Mouse (Mus musculus) forebrain, embryonic 14.5 days (tissue): ENCODE results near the gene Bud31. TPM values are rescaled to one million over a fixed set of nuclear protein-coding genes. Genes with fewer than 3 reads are reported as not detected.

Source experiments
- ATAC-seq: fragments of 200-750 bp; cut with Nextera tagmentation; 2 replicates; pipeline ENCODE4 v1.8.0; 2017; ENCODE audit warnings: mild to moderate bottlenecking, moderate library complexity
- DNase-seq: peaks from one replicate; pipeline ENCODE4 v3.0.0-alpha.2; 2015; ENCODE audit warnings: low spot score
- H3K27ac ChIP-seq: fragments of 300-500 bp; sonication (generic); 2 replicates; pipeline ENCODE4 v1.5.1; 2014; ENCODE audit warnings: low read depth, mild to moderate bottlenecking, control low read depth, low read length, moderate library complexity
- H3K27me3 ChIP-seq: fragments of 300-500 bp; sonication (generic); replicated peaks from 2 replicates; pipeline ENCODE4 v1.6.1; 2014; ENCODE audit warnings: low read length, control low read depth, mixed read lengths; ENCODE audit not compliant: control insufficient read depth, insufficient read depth
- H3K36me3 ChIP-seq: fragments of 300-500 bp; sonication (generic); 2 replicates; pipeline ENCODE4 v1.6.1; 2014; ENCODE audit warnings: low read length, control low read depth; ENCODE audit not compliant: control insufficient read depth, insufficient read depth
- H3K4me1 ChIP-seq: fragments of 300-500 bp; sonication (generic); 2 replicates; pipeline ENCODE4 v1.6.1; 2014; ENCODE audit warnings: antibody characterized with exemption, low read length, control low read depth; ENCODE audit not compliant: control insufficient read depth, insufficient read depth
- H3K4me2 ChIP-seq: fragments of 300-500 bp; sonication (generic); 2 replicates; pipeline ENCODE4 v1.6.1; 2014; ENCODE audit warnings: mild to moderate bottlenecking, control low read depth, low read length
- H3K4me3 ChIP-seq: fragments of 300-500 bp; sonication (generic); 2 replicates; pipeline ENCODE4 v1.5.1; 2014; ENCODE audit warnings: low read depth, low read length, control low read depth
- H3K9ac ChIP-seq: fragments of 300-500 bp; sonication (generic); 2 replicates; pipeline ENCODE4 v1.6.1; 2014; ENCODE audit warnings: mild to moderate bottlenecking, low read length, control low read depth, moderate library complexity
- H3K9me3 ChIP-seq: fragments of 300-500 bp; sonication (generic); replicated peaks from 2 replicates; pipeline ENCODE4 v1.6.1; 2016; ENCODE audit warnings: low read length, control low read depth, mixed read lengths; ENCODE audit not compliant: control insufficient read depth
- WGBS: fragments of 180-500 bp; shearing (Covaris S2); extraction: QIAGEN DNeasy Blood & Tissue Kit; methylation state at CpG from one replicate; pipeline ENCODE4 v1.1.7; 2014; 5-methylcytosine and 5-hydroxymethylcytosine counted together
- polyA plus RNA-seq: library from polyadenylated mRNA; unstranded; fragments of >200 nt; fragmentation: Nextera tagmentation; extraction: Ambion mirVana; gene quantifications from 2 replicates; pipeline ENCODE4 v1.2.1, GENCODE M21; 2014

Gene Bud31
- polyA plus RNA-seq, 1 experiment from 2014 or later, result 245 TPM

DNA sequence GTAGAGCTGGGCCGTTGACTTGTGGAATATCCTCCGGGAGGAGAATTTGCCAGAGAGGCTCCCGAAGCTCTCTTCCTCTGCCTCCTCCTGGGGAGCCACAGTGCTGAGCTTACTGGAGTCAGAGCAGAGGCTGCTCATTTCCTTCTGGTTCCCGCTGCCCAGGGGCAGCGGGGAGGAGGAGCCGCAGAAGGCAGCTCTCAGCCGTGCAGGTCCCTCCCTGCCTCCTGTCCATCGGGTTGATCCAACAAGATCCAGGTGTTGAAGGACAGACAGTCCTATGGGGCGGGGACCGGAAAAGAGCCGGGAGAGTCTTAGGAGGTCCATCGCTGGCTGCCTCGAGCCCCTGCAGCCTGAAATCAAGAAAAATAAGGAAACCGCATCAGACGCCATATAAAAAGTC is 25.0 kb downstream of the Bud31 start:
- ATAC-seq (no peak), DNase-seq (no peak)
- Histone ChIP-seq H3K9ac (no peak overlapping the region), H3K36me3 (peaks cover 42% of the 10 kb centered on the region), H3K27me3 (no peaks in the 10 kb centered on the region), H3K4me3 (no peak overlapping the region), H3K4me1 (peaks cover 15% of the 10 kb centered on the region), H3K27ac (no peak overlapping the region), H3K4me2 (no peak overlapping the region), H3K9me3 (no peaks in the 10 kb centered on the region)
- WGBS, result 90% methylated on average over 15 of the region's 15 CpGs

DNA sequence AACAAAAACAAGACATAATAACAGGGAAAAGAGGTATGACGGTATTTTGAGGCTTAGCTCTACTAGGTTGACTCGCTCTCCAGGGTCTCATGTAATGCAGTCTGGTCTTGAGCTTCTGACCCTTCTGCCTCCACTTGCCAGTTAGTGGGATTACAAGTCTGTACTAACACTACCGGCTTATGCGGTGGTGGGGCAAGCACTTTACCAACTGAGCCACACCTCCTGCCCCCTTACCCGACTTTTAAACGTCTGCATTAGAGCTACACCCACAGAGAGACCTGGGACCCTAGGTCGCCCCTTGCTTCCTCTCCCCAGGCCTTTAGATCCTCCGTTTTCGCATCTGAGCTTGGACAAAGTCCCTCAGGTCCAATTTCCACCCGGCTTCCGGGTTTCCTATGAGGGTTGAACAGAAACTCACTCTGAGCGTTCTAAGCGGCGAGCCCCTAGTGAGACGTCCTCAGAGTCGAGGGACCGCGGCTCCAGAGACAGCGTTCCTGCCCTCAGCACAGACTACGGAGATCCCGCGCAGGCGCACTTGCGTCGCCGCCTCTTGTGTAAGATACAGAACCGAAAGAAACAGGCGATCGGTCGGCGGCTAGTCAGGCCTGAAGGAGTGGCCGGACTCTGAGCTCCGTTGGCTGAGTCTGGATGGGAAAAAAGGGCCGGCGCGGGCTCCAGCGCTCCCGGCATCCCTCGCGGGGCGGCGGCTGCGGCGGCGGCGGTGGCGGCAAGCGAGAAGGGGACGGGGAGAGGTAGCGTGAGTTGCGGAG is 26.6 kb downstream of the Bud31 start, which contains the start of the genes Ptcd1 and Cpsf4:
Gene Ptcd1, minus strand, starts transcription at position 573 of the 770 bp plus-strand sequence.
Gene Cpsf4, plus strand, starts transcription at position 678 of the 770 bp plus-strand sequence.
- Histone ChIP-seq H3K4me2 (peak within 1 kb of the TSS; percentile 91), H3K27ac (peak within 1 kb of the TSS; percentile 77), H3K9me3 (no peaks in the 10 kb centered on the region), H3K9ac (peak within 1 kb of the TSS; percentile 93), H3K4me3 (peak within 1 kb of the TSS; percentile 88), H3K27me3 (no peaks in the 10 kb centered on the region), H3K4me1 (peaks cover 15% of the 10 kb centered on the region), H3K36me3 (peaks cover 44% of the 10 kb centered on the region)
- DNase-seq, result peak; percentile 100
- WGBS, result under 1% methylated on average over 43 of the region's 51 CpGs
- ATAC-seq, result peak; percentile 97

DNA sequence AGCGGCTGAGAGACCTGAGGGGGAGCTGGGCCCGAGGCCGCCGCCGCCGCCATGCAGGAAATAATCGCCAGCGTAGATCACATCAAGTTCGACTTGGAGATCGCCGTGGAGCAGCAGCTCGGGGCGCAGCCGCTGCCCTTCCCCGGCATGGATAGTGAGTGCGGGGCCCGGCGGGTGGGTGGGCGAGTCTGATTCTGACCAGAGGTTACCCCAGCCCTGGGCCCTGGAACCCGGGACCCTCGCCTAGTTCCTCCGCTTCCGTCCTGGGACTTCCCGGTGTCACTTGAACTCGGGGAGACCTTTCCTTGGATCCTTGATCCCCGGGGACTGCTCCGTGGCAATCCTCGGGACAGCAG is 27.1 kb downstream of the Bud31 start:
- Histone ChIP-seq H3K27me3 (no peaks in the 10 kb centered on the region), H3K4me2 (peak overlapping the region; percentile 91), H3K4me1 (peaks cover 15% of the 10 kb centered on the region), H3K4me3 (peak overlapping the region; percentile 88), H3K27ac (peak overlapping the region; percentile 58), H3K9ac (peak overlapping the region; percentile 93), H3K9me3 (no peaks in the 10 kb centered on the region), H3K36me3 (peaks cover 49% of the 10 kb centered on the region)
- DNase-seq (no peak), ATAC-seq (peak; percentile 71)
- under 1% methylated on average over 26 of the region's 28 CpGs for WGBS

DNA sequence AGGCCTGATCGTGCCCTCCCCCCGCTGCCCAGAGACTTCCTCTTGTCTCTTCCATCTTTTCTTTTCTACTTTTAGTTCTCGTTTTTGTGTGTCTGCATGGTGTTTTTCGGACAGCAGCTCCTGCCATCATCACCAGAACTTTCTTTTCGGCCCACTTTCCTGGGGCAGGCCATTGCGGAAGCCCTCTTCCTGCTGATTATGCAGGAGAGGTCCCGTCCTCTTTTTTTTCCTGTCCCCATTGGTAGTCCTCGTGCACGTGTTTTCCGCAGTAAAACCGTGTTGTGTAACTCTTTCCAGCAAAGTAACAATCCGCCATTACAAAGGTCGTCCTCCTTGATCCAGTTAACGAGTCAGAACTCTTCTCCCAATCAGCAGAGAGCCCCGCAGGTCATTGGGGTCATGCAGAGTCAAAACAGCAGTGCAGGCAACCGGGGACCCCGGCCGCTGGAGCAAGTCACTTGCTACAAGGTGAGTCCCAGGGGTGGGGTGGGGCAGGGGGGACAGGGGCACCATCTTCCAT is 38.4 kb downstream of the Bud31 start:
- WGBS, result 83% methylated on average over 18 of the region's 18 CpGs
- H3K36me3 ChIP-seq, result peaks cover 100% of the 10 kb centered on the region

DNA sequence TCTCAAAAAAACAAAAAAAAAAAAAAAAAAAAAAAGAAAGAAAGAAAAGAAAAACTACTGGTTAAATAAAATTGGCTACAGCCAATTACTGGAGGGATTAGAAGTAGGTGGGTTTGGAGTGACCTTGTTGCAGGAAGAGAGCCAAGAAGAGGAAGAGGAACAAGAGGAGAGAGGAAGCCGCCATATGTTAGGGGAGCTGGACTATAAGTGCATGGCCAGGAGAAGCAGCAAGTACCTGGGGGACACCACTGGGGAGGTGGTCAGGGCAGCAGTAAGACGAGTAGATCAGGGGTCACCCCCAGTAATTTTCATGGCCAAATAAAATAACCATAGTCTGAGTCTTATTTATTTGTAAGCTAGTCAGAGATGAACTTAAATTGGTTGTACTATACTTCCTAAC is 45.1 kb downstream of the Bud31 start:
- no peak overlapping the region for H3K9ac ChIP-seq
- ATAC-seq (no peak), DNase-seq (no peak)
- peaks cover 72% of the 10 kb centered on the region for H3K36me3 ChIP-seq
- H3K4me2 ChIP-seq, result no peak overlapping the region
- WGBS, result 96% methylated on average over 2 of the region's 2 CpGs
- peaks cover 4% of the 10 kb centered on the region for H3K4me1 ChIP-seq
- no peaks in the 10 kb centered on the region for H3K27me3 ChIP-seq
- no peak overlapping the region for H3K27ac ChIP-seq
- no peaks in the 10 kb centered on the region for H3K9me3 ChIP-seq
- H3K4me3 ChIP-seq, result no peak overlapping the region

More for the DNA sequence above, 38.4 kb downstream of the Bud31 start:
- Histone ChIP-seq H3K27ac (no peak overlapping the region), H3K4me1 (no peaks in the 10 kb centered on the region), H3K9me3 (no peaks in the 10 kb centered on the region), H3K9ac (no peak overlapping the region), H3K4me3 (no peak overlapping the region), H3K27me3 (no peaks in the 10 kb centered on the region), H3K4me2 (no peak overlapping the region)
- ATAC-seq (no peak), DNase-seq (no peak)

DNA sequence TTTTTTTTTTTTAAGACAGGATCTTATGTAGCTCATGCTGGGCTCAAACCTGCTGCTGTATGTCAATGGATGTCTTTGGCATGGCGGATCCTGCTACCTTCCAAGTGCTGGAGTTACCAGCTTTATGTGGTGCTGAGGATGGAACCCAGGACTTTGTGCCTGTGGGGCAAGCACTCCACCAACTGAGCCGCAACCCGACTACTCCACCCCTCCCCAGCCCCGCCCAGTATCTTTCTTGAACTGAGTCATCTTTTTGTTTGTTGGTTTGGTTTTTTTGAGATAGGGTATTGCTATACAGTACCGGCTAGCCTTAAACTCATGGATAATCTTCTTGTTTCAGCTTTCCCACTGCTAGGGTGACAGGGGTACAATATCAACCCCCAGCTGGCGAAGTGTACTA is 49.3 kb downstream of the Bud31 start:
- ATAC-seq, result no peak
- no peak for DNase-seq
- H3K27me3 ChIP-seq, result no peaks in the 10 kb centered on the region
- peaks cover 11% of the 10 kb centered on the region for H3K4me1 ChIP-seq
- no peak overlapping the region for H3K4me3 ChIP-seq
- no peak overlapping the region for H3K4me2 ChIP-seq
- WGBS, result 92% methylated on average over 6 of the region's 6 CpGs
- H3K9ac ChIP-seq, result no peak overlapping the region
- H3K9me3 ChIP-seq, result no peaks in the 10 kb centered on the region
- peaks cover 42% of the 10 kb centered on the region for H3K36me3 ChIP-seq
- H3K27ac ChIP-seq, result no peak overlapping the region

DNA sequence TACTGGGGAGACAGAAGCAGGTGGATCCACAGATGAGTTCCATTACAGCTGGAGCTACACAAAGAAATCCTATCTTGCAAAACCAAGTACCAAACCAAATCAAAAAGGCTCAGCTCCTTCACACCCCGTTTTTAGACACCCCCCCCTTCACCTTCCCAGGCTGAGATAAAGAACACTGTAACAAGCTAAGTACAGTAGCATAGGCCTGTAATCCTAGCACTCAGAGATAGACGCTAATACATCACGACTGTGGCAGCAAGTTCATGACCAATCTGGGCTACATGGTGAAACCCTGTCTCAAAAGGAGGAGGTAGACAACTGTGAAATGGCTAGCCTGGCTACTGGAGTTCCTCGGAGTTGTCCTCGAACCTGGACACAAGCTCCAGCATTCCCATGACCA is 50.2 kb downstream of the Bud31 start:
- H3K27me3 ChIP-seq, result no peaks in the 10 kb centered on the region
- no peak for ATAC-seq
- peak overlapping the region; percentile 86 for H3K4me3 ChIP-seq
- WGBS, result 58% methylated on average over 5 of the region's 5 CpGs
- no peak overlapping the region for H3K27ac ChIP-seq
- H3K36me3 ChIP-seq, result peaks cover 44% of the 10 kb centered on the region
- peak overlapping the region; percentile 69 for H3K4me2 ChIP-seq
- H3K9ac ChIP-seq, result peak overlapping the region; percentile 96
- no peaks in the 10 kb centered on the region for H3K9me3 ChIP-seq
- DNase-seq, result no peak
- peaks cover 11% of the 10 kb centered on the region for H3K4me1 ChIP-seq

DNA sequence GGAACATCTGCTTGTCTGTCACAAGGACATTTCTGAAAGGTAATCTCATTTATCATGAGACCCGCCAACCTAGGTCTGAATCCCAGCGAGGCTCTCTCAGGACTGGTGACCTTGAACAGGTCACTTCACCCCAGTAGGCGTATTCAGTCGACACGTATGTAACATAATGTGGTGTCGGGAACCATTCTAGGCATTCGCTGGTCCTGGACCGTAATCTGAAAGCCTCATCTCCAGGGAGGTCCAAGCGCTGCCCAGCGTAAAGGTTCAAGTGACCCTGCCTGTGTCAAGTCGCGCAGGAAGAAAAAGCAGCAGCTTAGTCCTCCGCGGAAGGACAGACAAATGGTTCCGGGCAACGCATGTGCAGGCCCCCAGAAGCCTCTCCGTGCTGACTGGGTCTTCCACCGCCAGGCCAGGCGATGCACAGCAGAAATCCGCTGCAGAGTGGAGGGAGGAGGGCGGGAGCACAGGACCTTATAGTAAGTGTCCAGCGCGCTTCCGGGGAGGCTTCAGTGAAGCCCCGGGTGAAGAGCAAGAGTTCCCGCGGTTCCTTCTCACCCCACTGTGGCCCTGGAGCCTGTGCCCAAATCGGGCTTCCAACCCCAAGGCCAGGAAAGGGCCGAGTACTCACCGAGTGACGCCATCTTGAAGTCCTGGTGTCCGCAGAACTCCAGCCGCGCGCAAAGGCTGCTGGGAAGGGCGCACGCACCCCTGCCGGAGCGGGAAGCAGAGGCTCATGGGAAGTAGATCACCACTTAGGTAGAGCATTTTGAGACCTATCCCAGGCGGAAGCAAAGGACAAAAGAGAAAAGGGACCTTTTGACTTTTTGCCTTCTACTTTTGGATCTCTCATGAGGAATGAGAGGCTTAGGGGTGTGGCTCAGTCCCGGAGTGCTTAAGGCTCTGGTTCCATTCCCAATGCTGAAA is 51.0 kb downstream of the Bud31 start:
- no peaks in the 10 kb centered on the region for H3K9me3 ChIP-seq
- H3K4me1 ChIP-seq, result peaks cover 11% of the 10 kb centered on the region
- ATAC-seq (peak; percentile 94), DNase-seq (peak; percentile 95)
- peak overlapping the region; percentile 72 for H3K27ac ChIP-seq
- peak overlapping the region; percentile 86 for H3K4me3 ChIP-seq
- peaks cover 44% of the 10 kb centered on the region for H3K36me3 ChIP-seq
- peak overlapping the region; percentile 96 for H3K9ac ChIP-seq
- WGBS, result 1% methylated on average over 41 of the region's 41 CpGs
- H3K4me2 ChIP-seq, result peak overlapping the region; percentile 69
- H3K27me3 ChIP-seq, result no peaks in the 10 kb centered on the region
